ENCODE assay signal across 11 mouse cellular contexts in genomic region chr9:121823051-121823450, GRCm38 (mm10). TPM values are rescaled to one million over a fixed set of nuclear protein-coding genes. Genes with fewer than 3 reads are reported as not detected.
DNase-seq lines count a peak whose midpoint lies in the region; ATAC-seq and TF ChIP-seq lines count a peak whose summit lies in the region.
"Had no signal": no experiment of that assay in that cellular context is flagged by ENCODE, and none has a peak within 500 bp of the region (broad histone marks: within the 10 kb centered on the region; RNA-seq: fewer than 3 reads in every experiment).

No protein-coding gene starts in this region.

- H3K9ac ChIP-seq in forebrain, postnatal 0 days: no peak overlapping the region
- H3K9ac ChIP-seq in midbrain, embryonic 16.5 days (ENCODE audit: low read depth, low read length): no peak overlapping the region
- H3K9ac ChIP-seq: heart, embryonic 13.5 days had no signal

- WGBS in forebrain, postnatal 0 days: 46% methylated on average over 1 of the region's 1 CpGs
- WGBS in midbrain, embryonic 16.5 days: 80% methylated on average over 1 of the region's 1 CpGs

- H3K36me3 ChIP-seq in forebrain, postnatal 0 days (ENCODE audit: insufficient read depth): no peaks in the 10 kb centered on the region
- no peaks in the 10 kb centered on the region for H3K36me3 ChIP-seq in midbrain, embryonic 16.5 days (ENCODE audit: control insufficient read depth, insufficient read depth, low read length)
- H3K36me3 ChIP-seq: heart, embryonic 13.5 days had no signal

- no peak overlapping the region for H3K4me3 ChIP-seq in forebrain, postnatal 0 days (ENCODE audit: low read depth, low read length)
- no peak overlapping the region for H3K4me3 ChIP-seq in midbrain, embryonic 16.5 days (ENCODE audit: low read depth, low read length)
- H3K4me3 ChIP-seq: heart, embryonic 13.5 days had no signal

- peak; percentile 52 for DNase-seq in adrenal gland, postnatal 14 days
- no peak for DNase-seq in adrenal gland, adult 18-20 months (ENCODE audit: low spot score in 2 of 2)
- DNase-seq in layer of hippocampus, adult 11-12 months (ENCODE audit: low spot score): peak; percentile 45
- no peak for DNase-seq in layer of hippocampus, postnatal 14 days (ENCODE audit: low spot score in 2 of 2)
- DNase-seq in forebrain, postnatal 0 days: no peak
- DNase-seq: thymus, postnatal 14 days had no signal

- H3K27me3 ChIP-seq in forebrain, postnatal 0 days (ENCODE audit: insufficient read depth, low read length): no peaks in the 10 kb centered on the region
- no peaks in the 10 kb centered on the region for H3K27me3 ChIP-seq in midbrain, embryonic 16.5 days (ENCODE audit: control insufficient read depth, insufficient read depth, low read depth, low read length)
- H3K27me3 ChIP-seq: heart, embryonic 13.5 days had no signal

- no peaks in the 10 kb centered on the region for H3K9me3 ChIP-seq in forebrain, postnatal 0 days (ENCODE audit: low read length)
- no peaks in the 10 kb centered on the region for H3K9me3 ChIP-seq in midbrain, embryonic 16.5 days (replicated peaks; ENCODE audit: control insufficient read depth, low read length, poor library complexity, severe bottlenecking)
- H3K9me3 ChIP-seq: heart, embryonic 13.5 days had no signal

- ATAC-seq in forebrain, postnatal 0 days: no peak; the same call in 1 of the 2 replicates
- ATAC-seq in midbrain, embryonic 16.5 days: no peak
- ATAC-seq in erythroid progenitor cell, adult 5-6 weeks (replicated peaks; ENCODE audit: low FRiP score, poor library complexity, severe bottlenecking): no peak
- no peak for ATAC-seq in megakaryocyte progenitor cell, adult 5-6 weeks (replicated peaks; ENCODE audit: poor library complexity)

- H3K27ac ChIP-seq in forebrain, postnatal 0 days (ENCODE audit: low read depth, low read length): peak overlapping the region; percentile 40; the same call in 1 of the 2 replicates
- peak overlapping the region; percentile 34; the same call in 1 of the 2 replicates for H3K27ac ChIP-seq in midbrain, embryonic 16.5 days (ENCODE audit: low read length)
- H3K27ac ChIP-seq: heart, embryonic 13.5 days; macrophage had no signal

- no peak overlapping the region for H3K4me2 ChIP-seq in forebrain, postnatal 0 days (ENCODE audit: low read depth)
- no peak overlapping the region for H3K4me2 ChIP-seq in midbrain, embryonic 16.5 days (ENCODE audit: low read length)
- H3K4me2 ChIP-seq: heart, embryonic 13.5 days had no signal

- no peaks in the 10 kb centered on the region for H3K4me1 ChIP-seq in forebrain, postnatal 0 days (ENCODE audit: insufficient read depth)
- H3K4me1 ChIP-seq in midbrain, embryonic 16.5 days (ENCODE audit: control insufficient read depth, insufficient read depth, low read length): peaks cover 6% of the 10 kb centered on the region; the same call in 1 of the 2 replicates

- no peak for TF ChIP-seq CTCF in forebrain, postnatal 0 days (IDR thresholded peaks at IDR 0.05; ENCODE audit: low read depth)

RNA-seq across cellular contexts. Expression of gene Ccdc13, which starts 16.2 kb away (rescaled TPM):
- total RNA-seq in adrenal gland, postnatal 14 days (2021): 0.86 and 1.1 TPM in 2 replicates
- under 1 TPM; 0.70 to 0.93 TPM for total RNA-seq in adrenal gland, adult 18-20 months (2021)
- 1 to 10 TPM; 8.3 to 9.4 TPM for total RNA-seq in layer of hippocampus, postnatal 14 days (2021)
- total RNA-seq in forebrain, postnatal 0 days (2014; rRNA removed): 4.3 and 5.2 TPM in 2 replicates
- 3.6 and 4.7 TPM in 2 replicates for polyA plus RNA-seq in forebrain, postnatal 0 days (2015; fragmentation: Nextera tagmentation; extraction: Ambion mirVana)
- 5.1 and 6.8 TPM in 2 replicates for polyA plus RNA-seq in midbrain, embryonic 16.5 days (2015; fragmentation: Nextera tagmentation; extraction: Ambion mirVana)
- not detected in 2 replicates for total RNA-seq in erythroid progenitor cell, adult 5-6 weeks (2015; ENCODE audit: low replicate concordance)
- total RNA-seq in erythroid progenitor cell, adult 5-6 weeks (2017; ENCODE audit: low replicate concordance): not detected in 2 replicates
- total RNA-seq in megakaryocyte progenitor cell, adult 5-6 weeks (2015): 0.42 TPM in 1 of 2 replicates, not detected in the other
- not detected in 2 replicates for total RNA-seq in megakaryocyte progenitor cell, adult 5-6 weeks (2017)
- polyA plus RNA-seq: heart, embryonic 13.5 days; macrophage had no signal

RNA-seq across cellular contexts. Expression of gene Hhatl, which starts 30.7 kb away (rescaled TPM):
- not detected in 2 replicates for total RNA-seq in adrenal gland, postnatal 14 days (2021)
- not detected for total RNA-seq in adrenal gland, adult 18-20 months (2021)
- 1 to 10 TPM; 7.5 to 8.3 TPM for total RNA-seq in layer of hippocampus, postnatal 14 days (2021)
- 0.15 and 1.2 TPM in 2 replicates for total RNA-seq in forebrain, postnatal 0 days (2014; rRNA removed)
- 0.15 and 0.39 TPM in 2 replicates for polyA plus RNA-seq in forebrain, postnatal 0 days (2015; fragmentation: Nextera tagmentation; extraction: Ambion mirVana)
- polyA plus RNA-seq in midbrain, embryonic 16.5 days (2015; fragmentation: Nextera tagmentation; extraction: Ambion mirVana): 0.16 TPM in 1 of 2 replicates, not detected in the other
- total RNA-seq in erythroid progenitor cell, adult 5-6 weeks (2015; ENCODE audit: low replicate concordance): not detected in 2 replicates
- total RNA-seq in erythroid progenitor cell, adult 5-6 weeks (2017; ENCODE audit: low replicate concordance): not detected in 2 replicates
- not detected in 2 replicates for total RNA-seq in megakaryocyte progenitor cell, adult 5-6 weeks (2015)
- total RNA-seq in megakaryocyte progenitor cell, adult 5-6 weeks (2017): not detected in 2 replicates
- polyA plus RNA-seq: macrophage had no signal

RNA-seq across cellular contexts. Expression of gene Higd1a, which starts 35.1 kb away (rescaled TPM):
- 112 and 114 TPM in 2 replicates for total RNA-seq in adrenal gland, postnatal 14 days (2021)
- total RNA-seq in adrenal gland, adult 18-20 months (2021): 100 to 1,000 TPM in 1 of 2 experiments, 10 to 100 TPM in 1; 89.4 to 116 TPM
- 100 to 1,000 TPM in 1 of 2 experiments, 10 to 100 TPM in 1; 96.5 to 101 TPM for total RNA-seq in layer of hippocampus, postnatal 14 days (2021)
- total RNA-seq in forebrain, postnatal 0 days (2014; rRNA removed): 35.1 and 35.9 TPM in 2 replicates
- polyA plus RNA-seq in forebrain, postnatal 0 days (2015; fragmentation: Nextera tagmentation; extraction: Ambion mirVana): 134 and 146 TPM in 2 replicates
- 143 and 154 TPM in 2 replicates for polyA plus RNA-seq in midbrain, embryonic 16.5 days (2015; fragmentation: Nextera tagmentation; extraction: Ambion mirVana)
- total RNA-seq in erythroid progenitor cell, adult 5-6 weeks (2015; ENCODE audit: low replicate concordance): 23.4 and 24.3 TPM in 2 replicates
- 11.7 and 19.4 TPM in 2 replicates for total RNA-seq in erythroid progenitor cell, adult 5-6 weeks (2017; ENCODE audit: low replicate concordance)
- 89.9 and 101 TPM in 2 replicates for total RNA-seq in megakaryocyte progenitor cell, adult 5-6 weeks (2015)
- 14.1 and 21.7 TPM in 2 replicates for total RNA-seq in megakaryocyte progenitor cell, adult 5-6 weeks (2017)

RNA-seq across cellular contexts. Expression of gene Klhl40, which starts 45.6 kb away (rescaled TPM):
- total RNA-seq in adrenal gland, postnatal 14 days (2021): not detected in 2 replicates
- total RNA-seq in adrenal gland, adult 18-20 months (2021): under 1 TPM in 1 of 2 experiments, not detected in 1; 0.32 TPM
- total RNA-seq in layer of hippocampus, postnatal 14 days (2021): 1 to 10 TPM; 3.2 to 4.3 TPM
- total RNA-seq in forebrain, postnatal 0 days (2014; rRNA removed): 2.7 and 2.8 TPM in 2 replicates
- polyA plus RNA-seq in forebrain, postnatal 0 days (2015; fragmentation: Nextera tagmentation; extraction: Ambion mirVana): 1.7 and 2.0 TPM in 2 replicates
- 1.5 and 1.6 TPM in 2 replicates for polyA plus RNA-seq in midbrain, embryonic 16.5 days (2015; fragmentation: Nextera tagmentation; extraction: Ambion mirVana)
- not detected in 2 replicates for total RNA-seq in erythroid progenitor cell, adult 5-6 weeks (2015; ENCODE audit: low replicate concordance)
- total RNA-seq in erythroid progenitor cell, adult 5-6 weeks (2017; ENCODE audit: low replicate concordance): not detected in 2 replicates
- not detected in 2 replicates for total RNA-seq in megakaryocyte progenitor cell, adult 5-6 weeks (2015)
- total RNA-seq in megakaryocyte progenitor cell, adult 5-6 weeks (2017): 0.17 TPM in 1 of 2 replicates, not detected in the other
- polyA plus RNA-seq: macrophage had no signal

Comparison
In these comparisons a context has a peak if more than half of its experiments do, and no peak if none do; other contexts are left out.
1. DNase-seq: peak in adrenal gland, postnatal 14 days (single experiment) and layer of hippocampus, adult 11-12 months (single experiment); none in adrenal gland, adult 18-20 months (0 of 2), layer of hippocampus, postnatal 14 days (0 of 2) and forebrain, postnatal 0 days (single experiment).